Comparison of ENCODE assay signal across 8 mouse cellular contexts in the genomic region with DNA sequence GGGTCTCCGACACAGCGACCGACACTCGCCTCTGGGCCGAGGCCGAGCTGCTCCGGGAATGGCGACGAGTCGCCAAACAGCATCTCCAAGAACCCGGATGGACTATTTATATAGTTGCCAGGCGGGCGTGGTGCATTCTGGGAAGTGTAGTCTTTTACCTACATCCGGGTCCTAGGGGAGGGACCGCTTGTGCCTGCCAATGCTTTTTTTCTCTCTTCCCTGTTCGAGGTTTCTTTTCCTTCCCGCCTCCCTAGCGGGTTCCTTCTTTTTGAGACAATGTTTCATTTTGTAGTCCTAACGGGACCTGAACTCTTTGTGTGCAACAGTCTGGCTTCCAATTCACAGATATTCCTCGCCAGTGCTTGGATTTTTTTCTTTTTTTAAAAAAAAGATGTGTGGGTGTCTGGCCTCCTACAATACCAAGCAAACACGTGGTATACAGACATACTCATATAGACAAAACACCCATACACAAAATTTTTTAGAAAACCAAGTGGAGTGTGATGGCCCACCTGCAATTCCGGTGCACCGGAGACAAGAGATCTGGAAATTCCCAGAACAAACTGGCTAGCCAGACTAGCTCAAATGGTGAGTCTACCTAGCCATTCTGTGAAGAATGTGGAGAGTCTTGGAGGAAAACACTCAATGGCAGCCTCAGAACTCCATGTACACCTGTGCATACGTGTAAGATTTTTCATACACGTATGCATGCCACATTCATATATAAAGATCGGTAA. TPM values are rescaled to one million over a fixed set of nuclear protein-coding genes. Genes with fewer than 3 reads are reported as not detected.
DNase-seq lines count a peak whose midpoint lies in the region; ATAC-seq and TF ChIP-seq lines count a peak whose summit lies in the region.

TSS of gene Rnf10 (minus strand) at position 87 of the 737 bp plus-strand sequence.

- H3K27ac ChIP-seq in hindbrain, embryonic 14.5 days: peak within 1 kb of the TSS; percentile 87

- in situ Hi-C loops in Patski (cut with MboI; ENCODE audit: low pct_unique_long_range_greater_than_20kb): no loop called here

- ATAC-seq in Patski: peak; percentile 52
- peak; percentile 91 for ATAC-seq in hindbrain, embryonic 14.5 days (ENCODE audit: low FRiP score)

- no peak for TF ChIP-seq CTCF in Patski (IDR thresholded peaks at IDR 0.05)

- no peaks in the 10 kb centered on the region for H3K27me3 ChIP-seq in Patski
- no peaks in the 10 kb centered on the region for H3K27me3 ChIP-seq in hindbrain, embryonic 14.5 days (ENCODE audit: control insufficient read depth, insufficient read depth, low read length)

- H3K9me3 ChIP-seq in hindbrain, embryonic 14.5 days (ENCODE audit: control insufficient read depth, low read length): no peaks in the 10 kb centered on the region

- H3K36me3 ChIP-seq in hindbrain, embryonic 14.5 days (replicated peaks; ENCODE audit: control insufficient read depth, insufficient read depth): peaks cover 17% of the 10 kb centered on the region

- H3K4me1 ChIP-seq in hindbrain, embryonic 14.5 days (replicated peaks; ENCODE audit: control insufficient read depth, insufficient read depth, low read length): peaks cover 24% of the 10 kb centered on the region

- peak; percentile 97 for DNase-seq in Patski (ENCODE audit: low read depth, low spot score)
- DNase-seq in cerebellum, postnatal 14 days: peak; percentile 99
- DNase-seq in frontal cortex, postnatal 25 days (ENCODE audit: low spot score in 2 of 2): peak; percentile 98 to 99
- peak; percentile 100 for DNase-seq in hindbrain, embryonic 14.5 days (ENCODE audit: low spot score)
- DNase-seq in layer of hippocampus, postnatal 36 days: peak; percentile 97 to 99
- peak; percentile 99 for DNase-seq in lung, postnatal 36 days
- DNase-seq in retina, postnatal 1 day: peak; percentile 98
- DNase-seq in urinary bladder, adult 18-20 months (ENCODE audit: low spot score in 2 of 2): peak; percentile 97 to 99

- CTCF ChIA-PET in Patski (lab: Charles Lee): interaction anchor here (1.3 to 1.5 kb wide), 2 partner anchors 22 to 74 kb away, joined by 3 to 4 read pairs; no protein-coding TSS in a partner anchor

- 15% methylated on average over 26 of the region's 26 CpGs for WGBS in hindbrain, embryonic 14.5 days

- peak within 1 kb of the TSS; percentile 96 for H3K9ac ChIP-seq in hindbrain, embryonic 14.5 days

- H3K4me3 ChIP-seq in hindbrain, embryonic 14.5 days (replicated peaks; ENCODE audit: low read length): peak within 1 kb of the TSS; percentile 90

- H3K4me2 ChIP-seq in hindbrain, embryonic 14.5 days (replicated peaks): peak within 1 kb of the TSS; percentile 60

- POLR2A ChIA-PET in Patski (lab: Charles Lee): interaction anchor here (0.5 to 1.6 kb wide), 8 partner anchors 10 to 294 kb away, joined by 3 to 5 read pairs (median 4); partner anchors contain the start of genes Dynll1, Gatc and Triap1

RNA-seq across cellular contexts. Expression of gene Rnf10, which starts in this region (rescaled TPM):
- polyA plus RNA-seq in Patski (2021): 286 TPM
- 101 and 113 TPM in 2 replicates for polyA plus RNA-seq in hindbrain, embryonic 14.5 days (2014; fragmentation: Nextera tagmentation; extraction: Ambion mirVana)
- 100 to 1,000 TPM; 238 to 245 TPM for total RNA-seq in layer of hippocampus, postnatal 36 days (2021)

Comparison
In these comparisons a context has a peak if more than half of its experiments do, and no peak if none do; other contexts are left out.
1. Peak in every context shown above with its lines: DNase-seq, ATAC-seq, H3K4me3 ChIP-seq and H3K27ac ChIP-seq.